Mouse (Mus musculus) left cerebral cortex, adult 2 months (tissue): ENCODE data around the gene Cdh15. TPM values are rescaled to one million over a fixed set of nuclear protein-coding genes. Genes with fewer than 3 reads are reported as not detected.

Experiments used
- DNase-seq, 2 experiments: peaks; one replicate each; pipeline ENCODE4 v3.0.0; 2021 to 2022; ENCODE audit warnings: low spot score in 2 of 2, mixed read lengths in 1 of 2; ENCODE audit errors: extremely low spot score in 1 of 2
- H3K27ac ChIP-seq: fragments of 200-600 bp; 2 replicates; pipeline ENCODE4 v1.8.1; 2022
- H3K4me3 ChIP-seq: fragments of 200-600 bp; 2 replicates; pipeline ENCODE4 v1.8.1; 2022
- CTCF ChIP-seq: fragments of 200-600 bp; IDR thresholded peaks from 2 replicates; pipeline ENCODE4 v1.8.1; 2022; ENCODE audit warnings: antibody characterized with exemption, mild to moderate bottlenecking, moderate library complexity
- intact Hi-C: fragments of 180-260 bp; cut with DNase I; formaldehyde crosslinking; loops from one replicate; pipeline ENCODE4 v1.15.1; 2025
- total RNA-seq, 2 experiments: library from RNA; stranded (reverse); gene quantifications; 2 replicates each; pipeline ENCODE4 v1.2.3; 2021

The Cdh15 gene
- total RNA-seq, 2 experiments from 2014 or later = 0.97 to 1.1 TPM

GRCm38 (mm10) chr8:122866231-122866630, 18.5 kb downstream of the Cdh15 start:
- TF ChIP-seq CTCF = no peak
- Histone ChIP-seq H3K4me3 (no peak overlapping the region), H3K27ac (no peak overlapping the region)
- intact Hi-C loops = no loop called here
- DNase-seq = no peak

GRCm38 (mm10) chr8:122867982-122868381, 20.2 kb downstream of the Cdh15 start:
- no peak for TF ChIP-seq CTCF
- DNase-seq = no peak
- intact Hi-C loops = no loop called here
- H3K27ac ChIP-seq = no peak overlapping the region
- H3K4me3 ChIP-seq = no peak overlapping the region

- Histone ChIP-seq H3K4me3 (no peak overlapping the region), H3K27ac (no peak overlapping the region)
- no peak for TF ChIP-seq CTCF
- intact Hi-C loops = no loop called here
- no peak for DNase-seq
Measured at GRCm38 (mm10) chr8:122870377-122870863, 22.7 kb downstream of the Cdh15 start.

GRCm38 (mm10) chr8:122871663-122872062, 23.9 kb downstream of the Cdh15 start:
- no peak for TF ChIP-seq CTCF
- DNase-seq = no peak
- Histone ChIP-seq H3K4me3 (no peak overlapping the region), H3K27ac (no peak overlapping the region)
- intact Hi-C loops = no loop called here

- TF ChIP-seq CTCF = no peak
- no peak overlapping the region for H3K4me3 ChIP-seq
- no peak overlapping the region for H3K27ac ChIP-seq
- no peak for DNase-seq
- intact Hi-C loops = no loop called here
Measured at GRCm38 (mm10) chr8:122873171-122873570, 25.4 kb downstream of the Cdh15 start.

GRCm38 (mm10) chr8:122875186-122875585, 27.4 kb downstream of the Cdh15 start:
- Histone ChIP-seq H3K4me3 (no peak overlapping the region), H3K27ac (no peak overlapping the region)
- DNase-seq = no peak
- TF ChIP-seq CTCF = no peak
- intact Hi-C loops = loop anchor here (2.0 kb wide), 1 partner anchor 14 kb away; no protein-coding TSS in a partner anchor

- intact Hi-C loops = no loop called here
- no peak for DNase-seq
- TF ChIP-seq CTCF = no peak
- H3K27ac ChIP-seq = no peak overlapping the region
- H3K4me3 ChIP-seq = no peak overlapping the region
Measured at GRCm38 (mm10) chr8:122878231-122878630, 30.5 kb downstream of the Cdh15 start.

- DNase-seq = no peak
- intact Hi-C loops = no loop called here
- Histone ChIP-seq H3K27ac (no peak overlapping the region), H3K4me3 (no peak overlapping the region)
- TF ChIP-seq CTCF = no peak
Measured at GRCm38 (mm10) chr8:122880302-122880701, 32.5 kb downstream of the Cdh15 start.

- intact Hi-C loops = no loop called here
- DNase-seq = no peak
- no peak for TF ChIP-seq CTCF
- Histone ChIP-seq H3K4me3 (no peak overlapping the region), H3K27ac (no peak overlapping the region)
Measured at GRCm38 (mm10) chr8:122883671-122884070, 35.9 kb downstream of the Cdh15 start.

- no peak for DNase-seq
- intact Hi-C loops = no loop called here
- H3K27ac ChIP-seq = no peak overlapping the region
- H3K4me3 ChIP-seq = no peak overlapping the region
- TF ChIP-seq CTCF = peak; percentile 16
Measured at GRCm38 (mm10) chr8:122891440-122891839, 43.7 kb downstream of the Cdh15 start.

- DNase-seq = no peak
- Histone ChIP-seq H3K27ac (no peak overlapping the region), H3K4me3 (no peak overlapping the region)
- intact Hi-C loops = no loop called here
- TF ChIP-seq CTCF = no peak
Measured at GRCm38 (mm10) chr8:122893451-122893850, 45.7 kb downstream of the Cdh15 start.

GRCm38 (mm10) chr8:122896317-122896716, 48.6 kb downstream of the Cdh15 start:
- no peak for TF ChIP-seq CTCF
- DNase-seq = no peak
- intact Hi-C loops = no loop called here
- no peak overlapping the region; the same call in 1 of the 2 replicates for H3K27ac ChIP-seq
- no peak overlapping the region for H3K4me3 ChIP-seq

- DNase-seq = no peak
- H3K27ac ChIP-seq = no peak overlapping the region
- intact Hi-C loops = no loop called here
- no peak overlapping the region for H3K4me3 ChIP-seq
- no peak for TF ChIP-seq CTCF
Measured at GRCm38 (mm10) chr8:122897200-122897599, 49.4 kb downstream of the Cdh15 start.
